Mouse (Mus musculus) embryonic facial prominence, embryonic 12.5 days (tissue): ENCODE results near the gene Zfp286. TPM values are rescaled to one million over a fixed set of nuclear protein-coding genes. Genes with fewer than 3 reads are reported as not detected.

ENCODE experiments used
- ATAC-seq: fragments of 200-750 bp; cut with Nextera tagmentation; 2 replicates; pipeline ENCODE4 v1.8.0; 2017; ENCODE audit not compliant: insufficient number of reproducible peaks, insufficient read depth, low FRiP score, low TSS enrichment
- H3K27ac ChIP-seq: fragments of 300-500 bp; sonication (generic); 2 replicates; pipeline ENCODE4 v1.5.1; 2016; ENCODE audit warnings: mild to moderate bottlenecking
- H3K27me3 ChIP-seq: fragments of 300-500 bp; sonication (generic); 2 replicates; pipeline ENCODE4 v1.6.1; 2016; ENCODE audit warnings: mild to moderate bottlenecking, moderate library complexity
- H3K36me3 ChIP-seq: fragments of 300-500 bp; sonication (generic); 2 replicates; pipeline ENCODE4 v1.6.1; 2016; ENCODE audit warnings: mild to moderate bottlenecking
- H3K4me1 ChIP-seq: fragments of 300-500 bp; sonication (generic); 2 replicates; pipeline ENCODE4 v1.6.1; 2016
- H3K4me2 ChIP-seq: fragments of 300-500 bp; sonication (generic); replicated peaks from 2 replicates; pipeline ENCODE4 v1.6.1; 2016; ENCODE audit warnings: mild to moderate bottlenecking, moderate library complexity
- H3K4me3 ChIP-seq: fragments of 300-500 bp; sonication (generic); 2 replicates; pipeline ENCODE4 v1.5.1; 2016; ENCODE audit warnings: mild to moderate bottlenecking
- H3K9ac ChIP-seq: fragments of 300-500 bp; sonication (generic); 2 replicates; pipeline ENCODE4 v1.6.1; 2016; ENCODE audit warnings: mild to moderate bottlenecking, moderate library complexity
- H3K9me3 ChIP-seq: fragments of 300-500 bp; sonication (generic); 2 replicates; pipeline ENCODE4 v1.6.1; 2016; ENCODE audit warnings: mild to moderate bottlenecking, moderate library complexity
- WGBS: fragments of 180-500 bp; shearing (Covaris S2); methylation state at CpG from one replicate; pipeline ENCODE4 v1.1.7; 2016; 5-methylcytosine and 5-hydroxymethylcytosine counted together
- polyA plus RNA-seq: library from polyadenylated mRNA; unstranded; fragments of >200 nt; fragmentation: Nextera tagmentation; extraction: Ambion mirVana; gene quantifications from 2 replicates; pipeline ENCODE4 v1.2.1, GENCODE M21; 2016

Gene Zfp286
- 38.0 and 40.4 TPM in 2 replicates for polyA plus RNA-seq

DNA sequence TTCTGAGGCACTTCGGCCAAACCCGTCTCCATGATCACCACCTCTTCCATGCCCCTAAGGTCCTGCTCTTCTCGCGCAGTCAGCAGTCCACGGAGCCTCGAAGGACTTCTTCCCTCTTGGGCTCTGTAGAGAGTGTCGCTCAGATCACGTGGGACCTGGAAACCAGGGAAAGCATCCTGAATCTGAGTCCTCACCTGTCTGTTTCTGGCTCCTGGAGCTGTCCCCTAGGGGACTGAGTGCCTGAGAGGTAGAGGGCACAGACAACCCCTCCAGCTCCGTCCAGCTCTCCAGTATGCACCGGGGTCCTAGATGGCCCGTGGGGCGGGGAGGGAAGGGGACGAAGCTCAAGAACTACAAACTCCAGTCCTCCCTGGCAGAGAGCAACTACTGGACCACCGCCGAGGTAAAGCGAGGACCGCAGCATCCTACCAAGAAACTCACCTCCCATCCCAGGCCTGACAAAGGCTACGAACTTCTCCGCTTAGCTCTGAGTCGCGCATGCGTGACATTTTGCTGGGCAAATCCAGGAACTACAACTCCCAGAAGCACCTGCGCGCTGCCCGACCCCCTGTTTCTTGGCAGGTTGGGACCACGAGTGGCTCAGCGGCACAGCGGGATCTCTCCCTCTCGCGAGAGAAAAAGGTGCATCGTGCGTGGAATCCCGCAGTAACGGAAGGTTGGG is at the start of gene Zfp286:
TSS of gene Zfp286 (minus strand) at position 528 of the 682 bp plus-strand sequence.
- 9% methylated on average over 34 of the region's 34 CpGs for WGBS
- peaks cover 6% of the 10 kb centered on the region; the same call in 1 of the 2 replicates for H3K9me3 ChIP-seq
- peak within 1 kb of the TSS; percentile 64 for H3K4me2 ChIP-seq
- H3K4me3 ChIP-seq: peak within 1 kb of the TSS; percentile 64
- H3K4me1 ChIP-seq: peaks cover 5% of the 10 kb centered on the region; the same call in 1 of the 2 replicates
- no peaks in the 10 kb centered on the region for H3K27me3 ChIP-seq
- peak; percentile 97 for ATAC-seq
- H3K27ac ChIP-seq: peak within 1 kb of the TSS; percentile 61; the same call in 1 of the 2 replicates
- H3K9ac ChIP-seq: peak within 1 kb of the TSS; percentile 77
- H3K36me3 ChIP-seq: peaks cover 29% of the 10 kb centered on the region

DNA sequence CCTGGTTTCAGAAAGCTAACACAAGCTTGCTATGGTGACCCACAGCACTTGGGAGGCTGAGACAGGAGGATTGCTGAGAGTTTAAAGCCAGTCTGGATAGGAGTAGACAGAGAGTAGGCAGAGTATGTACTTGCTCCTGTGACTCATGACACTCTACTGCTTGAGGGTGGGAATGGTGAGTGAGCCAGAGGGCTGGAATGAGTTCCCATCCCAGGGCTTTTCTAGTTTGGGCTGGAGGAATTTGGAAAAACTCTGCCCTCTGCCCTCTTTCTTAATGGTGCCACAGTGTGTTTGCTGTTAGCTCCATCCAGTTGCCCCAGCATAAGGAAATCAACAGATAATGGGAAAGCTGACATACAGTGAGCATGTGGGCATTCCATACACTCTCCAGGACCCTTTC is 42.6 kb upstream of the Zfp286 start:
- ATAC-seq: no peak
- no peak overlapping the region for H3K27ac ChIP-seq
- H3K36me3 ChIP-seq: peaks cover 8% of the 10 kb centered on the region; the same call in 1 of the 2 replicates
- no peak overlapping the region for H3K4me2 ChIP-seq
- no peaks in the 10 kb centered on the region for H3K27me3 ChIP-seq
- H3K9me3 ChIP-seq: no peaks in the 10 kb centered on the region
- H3K9ac ChIP-seq: no peak overlapping the region
- no peak overlapping the region for H3K4me3 ChIP-seq
- H3K4me1 ChIP-seq: no peaks in the 10 kb centered on the region

- no peaks in the 10 kb centered on the region for H3K27me3 ChIP-seq
- H3K9ac ChIP-seq: no peak overlapping the region
- no peak overlapping the region for H3K4me2 ChIP-seq
- no peak overlapping the region for H3K4me3 ChIP-seq
- WGBS: 85% methylated on average over 2 of the region's 2 CpGs
- H3K9me3 ChIP-seq: no peaks in the 10 kb centered on the region
- no peak overlapping the region for H3K27ac ChIP-seq
- 0 out of 2 replicates have a peak, but pooled peaks cover 8% of the 10 kb centered on the region for H3K36me3 ChIP-seq
- no peak for ATAC-seq
- H3K4me1 ChIP-seq: no peaks in the 10 kb centered on the region
Observed at GRCm38 (mm10) chr11:62830387-62830786, 41.1 kb upstream of the Zfp286 start.

- H3K27ac ChIP-seq: no peak overlapping the region
- 78% methylated on average over 3 of the region's 3 CpGs for WGBS
- no peak for ATAC-seq
- H3K4me2 ChIP-seq: no peak overlapping the region
- no peaks in the 10 kb centered on the region for H3K27me3 ChIP-seq
- H3K36me3 ChIP-seq: 0 out of 2 replicates have a peak, but pooled peaks cover 8% of the 10 kb centered on the region
- H3K9ac ChIP-seq: no peak overlapping the region
- H3K4me1 ChIP-seq: no peaks in the 10 kb centered on the region
- H3K9me3 ChIP-seq: no peaks in the 10 kb centered on the region
- no peak overlapping the region for H3K4me3 ChIP-seq
Observed at GRCm38 (mm10) chr11:62827911-62828310, 38.6 kb upstream of the Zfp286 start.

GRCm38 (mm10) chr11:62827135-62827534 is 37.9 kb upstream of the Zfp286 start:
- no peak for ATAC-seq
- Histone ChIP-seq H3K27ac (no peak overlapping the region), H3K9ac (no peak overlapping the region), H3K9me3 (no peaks in the 10 kb centered on the region), H3K4me3 (no peak overlapping the region), H3K36me3 (0 out of 2 replicates have a peak, but pooled peaks cover 8% of the 10 kb centered on the region), H3K4me2 (no peak overlapping the region), H3K27me3 (no peaks in the 10 kb centered on the region), H3K4me1 (no peaks in the 10 kb centered on the region)
- WGBS: 94% methylated on average over 4 of the region's 4 CpGs

GRCm38 (mm10) chr11:62826106-62826733 is 37.0 kb upstream of the Zfp286 start:
- no peak for ATAC-seq
- H3K36me3 ChIP-seq: 0 out of 2 replicates have a peak, but pooled peaks cover under 1% of the 10 kb centered on the region
- peaks cover 6% of the 10 kb centered on the region; the same call in 1 of the 2 replicates for H3K4me1 ChIP-seq
- H3K9me3 ChIP-seq: no peaks in the 10 kb centered on the region
- 67% methylated on average over 6 of the region's 6 CpGs for WGBS
- H3K4me2 ChIP-seq: no peak overlapping the region
- no peak overlapping the region for H3K9ac ChIP-seq
- H3K4me3 ChIP-seq: no peak overlapping the region
- no peak overlapping the region for H3K27ac ChIP-seq
- H3K27me3 ChIP-seq: no peaks in the 10 kb centered on the region

- Histone ChIP-seq H3K36me3 (no peaks in the 10 kb centered on the region), H3K9me3 (no peaks in the 10 kb centered on the region), H3K27ac (no peak overlapping the region), H3K4me1 (peaks cover 13% of the 10 kb centered on the region), H3K27me3 (no peaks in the 10 kb centered on the region), H3K4me2 (no peak overlapping the region), H3K4me3 (no peak overlapping the region), H3K9ac (no peak overlapping the region)
- ATAC-seq: no peak
- WGBS: 77% methylated on average over 9 of the region's 9 CpGs
Observed at GRCm38 (mm10) chr11:62825222-62826105, 36.2 kb upstream of the Zfp286 start.

- Histone ChIP-seq H3K36me3 (no peaks in the 10 kb centered on the region), H3K4me2 (no peak overlapping the region), H3K27ac (no peak overlapping the region), H3K4me3 (no peak overlapping the region), H3K4me1 (peaks cover 14% of the 10 kb centered on the region), H3K9me3 (no peaks in the 10 kb centered on the region), H3K9ac (no peak overlapping the region), H3K27me3 (no peaks in the 10 kb centered on the region)
- ATAC-seq: no peak
- 64% methylated on average over 7 of the region's 7 CpGs for WGBS
Observed at GRCm38 (mm10) chr11:62824211-62824610, 34.9 kb upstream of the Zfp286 start.

DNA sequence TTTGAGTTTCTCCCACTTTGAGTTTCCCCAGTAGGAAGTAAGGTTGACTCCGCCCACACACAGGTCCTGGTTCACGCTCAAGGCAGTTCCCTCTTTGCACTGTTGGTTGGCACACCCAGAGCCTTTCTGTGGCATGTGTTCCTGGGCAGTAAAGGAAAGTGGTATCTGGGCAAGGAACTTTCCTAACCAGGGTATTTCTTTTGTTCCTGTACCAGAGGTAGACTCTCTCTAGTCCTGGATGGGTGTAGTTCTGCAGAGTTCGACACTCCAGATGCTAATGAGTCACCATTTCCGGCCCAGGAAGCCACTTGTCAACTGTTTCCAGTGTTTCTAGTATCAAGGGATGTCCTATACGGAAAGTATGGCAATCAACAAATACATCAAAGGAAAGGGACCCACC is 32.6 kb upstream of the Zfp286 start:
- H3K9ac ChIP-seq: no peak overlapping the region; the same call in 1 of the 2 replicates
- H3K9me3 ChIP-seq: no peaks in the 10 kb centered on the region
- peaks cover 14% of the 10 kb centered on the region for H3K4me1 ChIP-seq
- H3K36me3 ChIP-seq: no peaks in the 10 kb centered on the region
- H3K4me3 ChIP-seq: peak overlapping the region; percentile 21
- 64% methylated on average over 5 of the region's 5 CpGs for WGBS
- no peak overlapping the region for H3K27ac ChIP-seq
- no peak for ATAC-seq
- no peaks in the 10 kb centered on the region for H3K27me3 ChIP-seq
- peak overlapping the region; percentile 74 for H3K4me2 ChIP-seq

GRCm38 (mm10) chr11:62820661-62821437 is 31.6 kb upstream of the Zfp286 start:
- no peaks in the 10 kb centered on the region for H3K27me3 ChIP-seq
- H3K36me3 ChIP-seq: no peaks in the 10 kb centered on the region
- no peaks in the 10 kb centered on the region for H3K9me3 ChIP-seq
- peak overlapping the region; percentile 54 for H3K4me3 ChIP-seq
- peak overlapping the region; percentile 74 for H3K4me2 ChIP-seq
- peak overlapping the region; percentile 76 for H3K27ac ChIP-seq
- peak overlapping the region; percentile 52 for H3K9ac ChIP-seq
- WGBS: 17% methylated on average over 16 of the region's 16 CpGs
- peaks cover 19% of the 10 kb centered on the region for H3K4me1 ChIP-seq
- peak; percentile 19; the same call in 1 of the 2 replicates for ATAC-seq

DNA sequence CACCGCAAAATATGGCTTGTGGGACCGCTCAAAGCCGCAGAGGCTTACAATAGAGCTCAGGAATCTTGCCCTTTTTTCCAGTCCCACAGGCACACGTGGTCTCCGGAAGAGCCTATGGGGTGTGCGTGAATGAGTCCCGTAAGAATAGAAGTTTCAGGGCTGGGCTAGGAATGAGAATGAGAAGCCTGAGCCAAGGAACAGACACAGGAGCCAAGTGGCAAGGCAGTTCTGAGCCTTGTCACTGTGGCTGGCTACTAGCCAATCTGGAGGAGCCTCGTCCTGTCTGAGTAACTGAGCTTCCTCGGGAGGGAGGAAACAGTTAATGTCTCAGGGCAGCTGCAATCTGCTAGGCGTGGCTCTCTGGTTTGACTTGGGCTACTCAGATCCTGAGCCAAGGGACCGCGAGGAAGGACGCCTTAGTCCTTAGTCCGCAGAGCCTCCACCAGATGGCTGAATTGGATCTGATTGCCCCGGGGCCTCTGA is 30.8 kb upstream of the Zfp286 start, which contains the start of gene Trim16:
TSS of gene Trim16 (plus strand) at position 173 of the 483 bp plus-strand sequence.
- peak within 1 kb of the TSS; percentile 76 for H3K27ac ChIP-seq
- peak within 1 kb of the TSS; percentile 52 for H3K9ac ChIP-seq
- 3% methylated on average over 15 of the region's 15 CpGs for WGBS
- peaks cover 19% of the 10 kb centered on the region for H3K4me1 ChIP-seq
- H3K36me3 ChIP-seq: no peaks in the 10 kb centered on the region
- peak within 1 kb of the TSS; percentile 74 for H3K4me2 ChIP-seq
- peak; percentile 83 for ATAC-seq
- peak within 1 kb of the TSS; percentile 54 for H3K4me3 ChIP-seq
- no peaks in the 10 kb centered on the region for H3K27me3 ChIP-seq
- H3K9me3 ChIP-seq: no peaks in the 10 kb centered on the region
